Mouse (Mus musculus): ENCODE data around the gene Pabpn1l.

Gene Pabpn1l

GRCm38 (mm10) chr8:122623844-122624642, 1.5 kb upstream of the Pabpn1l start:
- Histone ChIP-seq H3K27me3 (ENCODE audit: insufficient read depth, low read length) (no peaks in the 10 kb centered on the region), H3K9me3 (ENCODE audit: low read length) (no peaks in the 10 kb centered on the region), H3K4me3 (replicated peaks; ENCODE audit: low read length) (no peak overlapping the region), H3K36me3 (ENCODE audit: insufficient read depth, low read length) (no peaks in the 10 kb centered on the region), H3K4me1 (replicated peaks; ENCODE audit: low read depth, low read length) (peaks cover 16% of the 10 kb centered on the region)
- TF ChIP-seq NANOG (IDR thresholded peaks at IDR 0.05; ENCODE audit: borderline replicate concordance, low read length) (no peak), CTCF (conservative IDR thresholded peaks at IDR 0.05; ENCODE audit: low read length) (no peak), POU5F1 (IDR thresholded peaks at IDR 0.05; ENCODE audit: borderline replicate concordance, low read length) (no peak)

- H3K9me3 ChIP-seq (ENCODE audit: low read length) = no peaks in the 10 kb centered on the region
- H3K4me1 ChIP-seq (replicated peaks; ENCODE audit: low read depth, low read length) = peaks cover 10% of the 10 kb centered on the region; the same call in 1 of the 2 replicates
- H3K27me3 ChIP-seq (ENCODE audit: insufficient read depth, low read length) = no peaks in the 10 kb centered on the region
- peaks cover 9% of the 10 kb centered on the region for H3K36me3 ChIP-seq (ENCODE audit: insufficient read depth, low read length)
- TF ChIP-seq NANOG (IDR thresholded peaks at IDR 0.05; ENCODE audit: borderline replicate concordance, low read length) (no peak), POU5F1 (IDR thresholded peaks at IDR 0.05; ENCODE audit: borderline replicate concordance, low read length) (no peak), CTCF (conservative IDR thresholded peaks at IDR 0.05; ENCODE audit: low read length) (no peak)
- H3K4me3 ChIP-seq (replicated peaks; ENCODE audit: low read length) = no peak overlapping the region
Observed at GRCm38 (mm10) chr8:122620446-122620845, 2.1 kb downstream of the Pabpn1l start.

GRCm38 (mm10) chr8:122618660-122619378, 3.7 kb downstream of the Pabpn1l start:
- TF ChIP-seq NANOG (IDR thresholded peaks at IDR 0.05; ENCODE audit: borderline replicate concordance, low read length) (no peak), POU5F1 (IDR thresholded peaks at IDR 0.05; ENCODE audit: borderline replicate concordance, low read length) (no peak), CTCF (conservative IDR thresholded peaks at IDR 0.05; ENCODE audit: low read length) (no peak)
- Histone ChIP-seq H3K36me3 (ENCODE audit: insufficient read depth, low read length) (peaks cover 22% of the 10 kb centered on the region), H3K9me3 (ENCODE audit: low read length) (no peaks in the 10 kb centered on the region), H3K4me3 (replicated peaks; ENCODE audit: low read length) (no peak overlapping the region), H3K27me3 (ENCODE audit: insufficient read depth, low read length) (no peaks in the 10 kb centered on the region), H3K4me1 (replicated peaks; ENCODE audit: low read depth, low read length) (peaks cover 6% of the 10 kb centered on the region; the same call in 1 of the 2 replicates)

- peaks cover 7% of the 10 kb centered on the region; the same call in 1 of the 2 replicates for H3K4me1 ChIP-seq (replicated peaks; ENCODE audit: low read depth, low read length)
- H3K9me3 ChIP-seq (ENCODE audit: low read length) = no peaks in the 10 kb centered on the region
- TF ChIP-seq CTCF (conservative IDR thresholded peaks at IDR 0.05; ENCODE audit: low read length) = peak; percentile 20
- no peak for TF ChIP-seq NANOG (IDR thresholded peaks at IDR 0.05; ENCODE audit: borderline replicate concordance, low read length)
- H3K36me3 ChIP-seq (ENCODE audit: insufficient read depth, low read length) = peaks cover 29% of the 10 kb centered on the region
- no peaks in the 10 kb centered on the region for H3K27me3 ChIP-seq (ENCODE audit: insufficient read depth, low read length)
- no peak overlapping the region for H3K4me3 ChIP-seq (replicated peaks; ENCODE audit: low read length)
Observed at GRCm38 (mm10) chr8:122617947-122618546, 4.5 kb downstream of the Pabpn1l start.

GRCm38 (mm10) chr8:122616181-122616905, 6.2 kb downstream of the Pabpn1l start:
- TF ChIP-seq CTCF (conservative IDR thresholded peaks at IDR 0.05; ENCODE audit: low read length) (no peak), POU5F1 (IDR thresholded peaks at IDR 0.05; ENCODE audit: borderline replicate concordance, low read length) (no peak), NANOG (IDR thresholded peaks at IDR 0.05; ENCODE audit: borderline replicate concordance, low read length) (no peak)
- H3K4me3 ChIP-seq (replicated peaks; ENCODE audit: low read length) = no peak overlapping the region
- no peaks in the 10 kb centered on the region for H3K27me3 ChIP-seq (ENCODE audit: insufficient read depth, low read length)
- H3K36me3 ChIP-seq (ENCODE audit: insufficient read depth, low read length) = peaks cover 30% of the 10 kb centered on the region
- H3K9me3 ChIP-seq (ENCODE audit: low read length) = no peaks in the 10 kb centered on the region
- H3K4me1 ChIP-seq (replicated peaks; ENCODE audit: low read depth, low read length) = peaks cover 20% of the 10 kb centered on the region

- TF ChIP-seq POU5F1 (IDR thresholded peaks at IDR 0.05; ENCODE audit: borderline replicate concordance, low read length) = no peak
- 0 out of 2 replicates have a peak, but pooled peaks have one; percentile 1 for TF ChIP-seq CTCF (conservative IDR thresholded peaks at IDR 0.05; ENCODE audit: low read length)
- Histone ChIP-seq H3K4me1 (replicated peaks; ENCODE audit: low read depth, low read length) (peaks cover 22% of the 10 kb centered on the region), H3K36me3 (ENCODE audit: insufficient read depth, low read length) (peaks cover 30% of the 10 kb centered on the region), H3K27me3 (ENCODE audit: insufficient read depth, low read length) (no peaks in the 10 kb centered on the region), H3K9me3 (ENCODE audit: low read length) (no peaks in the 10 kb centered on the region), H3K4me3 (replicated peaks; ENCODE audit: low read length) (peak within 1 kb of the TSS; percentile 87)
Observed at GRCm38 (mm10) chr8:122611295-122612133, 11.0 kb downstream of the Pabpn1l start, which contains the start of the genes Galns and Trappc2l. Gene Galns (minus strand): TSS chr8:122611463. Gene Trappc2l (plus strand): TSS chr8:122611640.

- Histone ChIP-seq H3K36me3 (ENCODE audit: insufficient read depth, low read length) (peaks cover 25% of the 10 kb centered on the region), H3K4me3 (replicated peaks; ENCODE audit: low read length) (peak overlapping the region; percentile 83), H3K4me1 (replicated peaks; ENCODE audit: low read depth, low read length) (peaks cover 22% of the 10 kb centered on the region), H3K9me3 (ENCODE audit: low read length) (no peaks in the 10 kb centered on the region), H3K27me3 (ENCODE audit: insufficient read depth, low read length) (no peaks in the 10 kb centered on the region)
- TF ChIP-seq CTCF (conservative IDR thresholded peaks at IDR 0.05; ENCODE audit: low read length) = no peak
- TF ChIP-seq NANOG (IDR thresholded peaks at IDR 0.05; ENCODE audit: borderline replicate concordance, low read length) = no peak
- TF ChIP-seq POU5F1 (IDR thresholded peaks at IDR 0.05; ENCODE audit: borderline replicate concordance, low read length) = no peak
Observed at GRCm38 (mm10) chr8:122610612-122611277, 11.8 kb downstream of the Pabpn1l start.

Data from E14TG2a.4 (cell line).